Mouse (Mus musculus): ENCODE results near the gene Cotl1.

- TF ChIP-seq POLR2A (IDR thresholded peaks at IDR 0.05; ENCODE audit: extremely low read depth, insufficient read depth, low read length) (no peak), CTCF (IDR thresholded peaks at IDR 0.05; ENCODE audit: low read depth, low read length) (no peak)
Measured at GRCm38 (mm10) chr8:119821691-119822090, 18.7 kb downstream of the Cotl1 start.
